Mouse (Mus musculus) heart, embryonic 14.5 days (tissue): ENCODE measurements around the gene Usp34. TPM values are rescaled to one million over a fixed set of nuclear protein-coding genes. Genes with fewer than 3 reads are reported as not detected.

Source experiments
- ATAC-seq: fragments of 200-750 bp; cut with Nextera tagmentation; 2 replicates; pipeline ENCODE4 v1.8.0; 2017; ENCODE audit warnings: low read depth, moderate TSS enrichment; ENCODE audit not compliant: insufficient number of reproducible peaks, insufficient read depth, low FRiP score
- H3K27ac ChIP-seq, 2 experiments: fragments of 200-500 bp in 1 of 2; fragments of 300-500 bp in 1 of 2; sonication (generic) in 1 of 2; replicated peaks in 1 of 2; 2 replicates each; pipeline ENCODE4 v1.5.1; 2012 to 2014; ENCODE audit warnings: low read depth in 2 of 2, low read length in 2 of 2, control low read depth in 1 of 2, mild to moderate bottlenecking in 1 of 2, mixed read lengths in 1 of 2; ENCODE audit not compliant: control insufficient read depth in 1 of 2, insufficient read depth in 1 of 2
- H3K27me3 ChIP-seq: fragments of 300-500 bp; sonication (generic); 2 replicates; pipeline ENCODE4 v1.6.1; 2014; ENCODE audit warnings: mild to moderate bottlenecking, low read length, control low read depth; ENCODE audit not compliant: control insufficient read depth, insufficient read depth
- H3K36me3 ChIP-seq: fragments of 300-500 bp; sonication (generic); 2 replicates; pipeline ENCODE4 v1.6.1; 2014; ENCODE audit warnings: mild to moderate bottlenecking, control low read depth, low read length, mixed read lengths; ENCODE audit not compliant: control insufficient read depth, insufficient read depth
- H3K4me1 ChIP-seq, 2 experiments: fragments of 200-500 bp in 1 of 2; fragments of 300-500 bp in 1 of 2; sonication (generic) in 1 of 2; 2 replicates each; pipeline ENCODE4 v1.6.1; 2012 to 2014; ENCODE audit warnings: low read length in 2 of 2, control low read depth in 1 of 2, mixed read lengths in 1 of 2; ENCODE audit not compliant: control insufficient read depth in 2 of 2, insufficient read depth in 2 of 2
- H3K4me2 ChIP-seq: fragments of 300-500 bp; sonication (generic); 2 replicates; pipeline ENCODE4 v1.6.1; 2014; ENCODE audit warnings: mild to moderate bottlenecking, low read length
- H3K4me3 ChIP-seq, 2 experiments: fragments of 200-500 bp in 1 of 2; fragments of 300-500 bp in 1 of 2; sonication (generic) in 1 of 2; 2 replicates each; pipeline ENCODE4 v1.5.1; 2012 to 2014; ENCODE audit warnings: low read length in 2 of 2, mild to moderate bottlenecking in 2 of 2, control low read depth in 1 of 2, low read depth in 1 of 2, moderate library complexity in 1 of 2; ENCODE audit not compliant: control insufficient read depth in 1 of 2, insufficient read depth in 1 of 2
- H3K9ac ChIP-seq: fragments of 300-500 bp; sonication (generic); 2 replicates; pipeline ENCODE4 v1.6.1; 2014; ENCODE audit warnings: mild to moderate bottlenecking, low read length
- H3K9me3 ChIP-seq: fragments of 300-500 bp; sonication (generic); 2 replicates; pipeline ENCODE4 v1.6.1; 2016; ENCODE audit warnings: low read length, control low read depth; ENCODE audit not compliant: control insufficient read depth
- WGBS: fragments of 180-500 bp; shearing (Covaris S2); extraction: QIAGEN DNeasy Blood & Tissue Kit; methylation state at CpG from one replicate; pipeline ENCODE4 v1.1.7; 2014; 5-methylcytosine and 5-hydroxymethylcytosine counted together
- polyA plus RNA-seq: library from polyadenylated mRNA; unstranded; fragments of >200 nt; fragmentation: Nextera tagmentation; extraction: Ambion mirVana; gene quantifications from 2 replicates; pipeline ENCODE4 v1.2.1, GENCODE M21; 2014

Usp34 gene
- polyA plus RNA-seq, 1 experiment from 2014 or later: 23.3 TPM

DNA sequence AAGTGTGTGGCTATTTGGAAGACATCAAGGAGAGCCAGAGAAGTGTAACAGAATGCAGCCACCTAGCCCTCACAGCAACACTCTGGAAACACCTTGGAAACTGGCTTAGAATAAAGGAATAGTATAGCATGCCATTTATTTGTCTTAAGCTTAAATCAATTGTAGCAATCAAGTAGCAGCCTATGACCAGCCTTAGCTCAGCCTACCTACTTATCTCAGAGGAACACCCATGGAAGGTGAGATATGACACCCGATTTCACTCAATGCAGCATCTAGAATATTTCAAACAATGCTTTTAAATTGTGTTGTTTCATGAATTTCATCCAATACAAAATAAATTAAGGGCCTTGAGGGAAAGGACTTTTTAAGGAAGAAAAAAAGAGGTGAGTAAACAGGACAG is 183.3 kb downstream of the Usp34 start:
- Histone ChIP-seq H3K27ac (no peak overlapping the region), H3K9ac (no peak overlapping the region), H3K4me3 (no peak overlapping the region), H3K9me3 (no peaks in the 10 kb centered on the region), H3K4me1 (peaks cover 0 to 3% of the 10 kb centered on the region in 2 experiments; a peak in 1 of 4 replicates), H3K4me2 (no peak overlapping the region), H3K36me3 (peaks cover 96% of the 10 kb centered on the region), H3K27me3 (no peaks in the 10 kb centered on the region)
- WGBS: 72% methylated on average over 1 of the region's 1 CpGs
- ATAC-seq: no peak

DNA sequence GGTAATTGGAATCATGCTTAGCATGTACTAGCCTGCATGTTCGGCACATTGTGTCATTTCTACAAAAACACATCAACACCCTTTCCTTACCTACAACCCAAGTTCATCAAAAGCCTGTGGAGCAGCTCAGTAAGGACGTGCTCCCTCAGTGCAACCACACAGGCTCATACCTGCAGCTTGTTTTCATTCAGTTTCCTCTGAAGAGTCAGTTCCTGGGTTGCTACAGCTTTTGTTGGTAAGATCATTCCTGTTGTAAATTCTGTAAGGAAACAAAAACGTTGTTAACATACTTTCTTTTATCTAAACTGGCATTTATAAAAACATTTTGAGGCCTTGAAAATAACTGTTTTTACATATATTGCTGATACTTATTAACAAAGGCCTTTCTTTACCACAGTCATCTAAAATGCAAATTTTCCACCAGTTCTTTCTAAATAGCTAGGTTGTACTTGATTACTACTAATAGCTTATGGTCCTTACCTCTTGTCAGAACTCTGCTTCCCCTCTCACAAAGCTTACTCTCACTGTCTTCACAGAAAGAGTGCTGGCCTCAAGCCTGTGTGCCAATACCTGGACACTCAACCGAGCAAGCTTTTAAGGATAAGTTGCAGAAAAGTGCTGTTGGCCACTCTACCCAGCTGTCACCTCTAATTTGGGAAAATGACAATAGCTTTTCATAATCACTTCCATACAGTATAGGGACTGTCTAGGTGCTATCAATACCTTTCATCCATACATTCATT is 185.5 kb downstream of the Usp34 start:
- peaks cover 93% of the 10 kb centered on the region for H3K36me3 ChIP-seq
- no peak overlapping the region for H3K27ac ChIP-seq
- WGBS: 84% methylated on average over 4 of the region's 4 CpGs

DNA sequence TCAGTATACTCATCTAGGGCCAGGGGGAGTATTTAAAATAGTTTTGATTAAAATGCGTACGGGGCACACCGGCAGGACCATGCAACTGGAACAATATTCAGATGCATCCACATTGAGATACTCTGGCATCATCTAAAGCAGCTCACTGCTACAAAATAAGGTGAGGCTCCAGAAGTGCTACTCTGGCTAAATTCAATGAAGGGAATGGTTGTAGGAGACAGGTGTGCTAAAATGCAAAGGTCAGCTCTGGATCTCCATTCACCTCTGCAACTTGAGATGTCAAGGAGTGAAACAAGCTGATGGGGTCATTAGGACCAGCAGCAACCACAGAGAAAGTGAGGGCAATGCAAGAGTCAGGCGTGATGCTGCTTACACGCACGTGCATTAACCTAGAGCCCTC is 188.5 kb downstream of the Usp34 start:
- Histone ChIP-seq H3K9ac (no peak overlapping the region), H3K27me3 (no peaks in the 10 kb centered on the region), H3K4me1 (peaks cover 5 to 18% of the 10 kb centered on the region in 2 experiments), H3K4me2 (no peak overlapping the region), H3K4me3 (no peak overlapping the region), H3K9me3 (no peaks in the 10 kb centered on the region), H3K36me3 (peaks cover 63% of the 10 kb centered on the region), H3K27ac (no peak overlapping the region)
- ATAC-seq: no peak
- 93% methylated on average over 6 of the region's 6 CpGs for WGBS

More for the DNA sequence above, 185.5 kb downstream of the Usp34 start:
- H3K9me3 ChIP-seq: no peaks in the 10 kb centered on the region
- no peak overlapping the region for H3K4me3 ChIP-seq
- no peaks in the 10 kb centered on the region for H3K27me3 ChIP-seq
- no peak for ATAC-seq
- H3K4me1 ChIP-seq: peaks cover 5 to 18% of the 10 kb centered on the region in 2 experiments
- no peak overlapping the region for H3K9ac ChIP-seq
- no peak overlapping the region for H3K4me2 ChIP-seq

DNA sequence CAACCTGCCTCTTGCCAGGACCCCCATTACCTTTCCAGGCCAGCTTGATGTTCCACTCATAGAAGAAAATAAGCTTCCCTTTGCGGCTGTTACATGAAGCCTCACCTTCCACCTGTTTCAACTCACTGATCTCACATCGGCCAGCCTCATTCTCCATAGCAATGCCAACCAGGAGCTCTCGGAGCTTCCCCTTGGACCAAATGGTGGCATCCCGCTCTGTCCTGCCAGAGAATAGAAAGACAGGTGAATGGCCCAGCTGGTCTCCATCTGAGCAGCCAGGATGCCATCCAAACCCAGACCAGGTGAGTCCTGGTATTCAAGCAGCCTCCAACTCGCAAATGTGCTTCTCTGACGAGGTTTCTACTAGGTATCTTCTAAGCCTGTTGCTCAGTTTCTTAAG is 190.0 kb downstream of the Usp34 start:
- H3K36me3 ChIP-seq: peaks cover 49% of the 10 kb centered on the region
- peaks cover 5 to 18% of the 10 kb centered on the region in 2 experiments for H3K4me1 ChIP-seq
- peak overlapping the region; percentile 76 to 92 for H3K4me3 ChIP-seq
- 61% methylated on average over 6 of the region's 6 CpGs for WGBS
- peak overlapping the region; percentile 87 for H3K4me2 ChIP-seq
- ATAC-seq: no peak
- no peaks in the 10 kb centered on the region for H3K27me3 ChIP-seq
- peak overlapping the region in 1 of 2 experiments; percentile 98; a peak in 2 of 4 replicates for H3K27ac ChIP-seq
- no peaks in the 10 kb centered on the region for H3K9me3 ChIP-seq
- peak overlapping the region; percentile 98 for H3K9ac ChIP-seq

DNA sequence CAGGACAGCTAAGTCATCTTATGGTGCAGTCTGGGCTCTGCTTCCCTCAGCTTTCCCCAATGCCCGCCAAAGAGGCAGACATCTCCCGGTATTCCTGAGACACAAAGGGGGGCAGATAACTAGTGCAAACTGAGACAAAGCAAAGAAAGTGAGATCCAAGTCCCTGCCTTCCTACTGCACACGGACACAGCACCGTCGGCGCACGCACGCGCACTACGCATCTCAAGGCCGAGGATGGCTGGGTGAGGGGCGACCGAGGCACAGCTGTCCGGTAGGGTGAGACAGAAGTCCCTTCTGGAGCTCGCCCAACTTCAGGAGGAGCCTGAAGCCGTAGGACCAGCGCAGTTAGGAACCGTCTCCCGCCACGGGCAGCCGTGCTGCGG is 190.6 kb downstream of the Usp34 start:
- Histone ChIP-seq H3K4me2 (peak overlapping the region; percentile 87), H3K4me1 (peaks cover 5 to 18% of the 10 kb centered on the region in 2 experiments), H3K4me3 (peak overlapping the region; percentile 76 to 92), H3K9ac (peak overlapping the region; percentile 98), H3K27ac (peak overlapping the region; percentile 86 to 98), H3K36me3 (peaks cover 42% of the 10 kb centered on the region), H3K27me3 (no peaks in the 10 kb centered on the region), H3K9me3 (no peaks in the 10 kb centered on the region)
- WGBS: under 1% methylated on average over 22 of the region's 22 CpGs
- ATAC-seq: peak; percentile 79

DNA sequence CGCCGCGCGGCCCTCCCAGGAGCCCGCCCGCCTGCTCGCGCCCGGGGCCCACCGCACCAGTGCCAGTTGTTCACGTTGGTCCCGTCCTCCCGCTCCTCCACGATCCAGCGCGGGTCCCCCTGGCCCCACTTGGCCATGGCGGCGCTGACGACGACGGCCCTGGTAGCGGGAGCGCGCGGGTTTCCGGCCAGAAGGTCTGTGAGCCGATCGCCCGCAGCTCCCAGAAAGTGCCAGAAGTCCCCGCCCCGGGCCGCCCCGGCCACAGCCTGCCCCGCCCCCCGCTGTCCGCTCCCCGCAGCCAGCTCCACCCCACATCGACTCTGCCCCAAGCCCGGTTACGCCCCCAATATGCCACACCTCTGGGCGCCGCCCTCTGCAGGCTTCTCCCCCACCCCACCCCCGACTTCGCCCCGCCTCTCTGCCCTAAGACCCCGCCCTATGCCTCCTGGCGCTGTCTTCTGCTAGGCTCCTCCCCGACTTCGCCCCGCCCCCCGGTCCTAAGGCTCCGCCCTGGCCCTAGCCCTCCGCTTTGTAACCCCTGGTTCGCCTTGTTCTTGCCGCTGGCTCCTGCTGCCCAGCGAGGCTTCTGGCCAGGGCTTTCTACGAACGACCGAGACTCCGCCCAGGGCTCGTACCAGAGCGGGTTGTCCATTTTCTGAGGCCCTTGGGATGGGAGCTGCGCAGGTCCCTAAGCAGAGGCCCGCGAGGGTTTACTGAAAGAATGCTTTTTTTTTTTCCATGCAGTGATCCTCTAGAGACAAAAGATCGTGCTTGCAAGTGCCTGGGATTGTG is 191.2 kb downstream of the Usp34 start, which contains the start of gene Ahsa2:
Gene Ahsa2, minus strand, starts transcription at position 313 of the 792 bp plus-strand sequence.
- peak; percentile 97 for ATAC-seq
- Histone ChIP-seq H3K9ac (peak within 1 kb of the TSS; percentile 98), H3K4me3 (peak within 1 kb of the TSS; percentile 76 to 92), H3K4me1 (peaks cover 5 to 18% of the 10 kb centered on the region in 2 experiments), H3K9me3 (no peaks in the 10 kb centered on the region), H3K27me3 (no peaks in the 10 kb centered on the region), H3K27ac (peak within 1 kb of the TSS; percentile 86 to 98), H3K36me3 (peaks cover 36% of the 10 kb centered on the region), H3K4me2 (peak within 1 kb of the TSS; percentile 87)
- under 1% methylated on average over 54 of the region's 66 CpGs for WGBS

DNA sequence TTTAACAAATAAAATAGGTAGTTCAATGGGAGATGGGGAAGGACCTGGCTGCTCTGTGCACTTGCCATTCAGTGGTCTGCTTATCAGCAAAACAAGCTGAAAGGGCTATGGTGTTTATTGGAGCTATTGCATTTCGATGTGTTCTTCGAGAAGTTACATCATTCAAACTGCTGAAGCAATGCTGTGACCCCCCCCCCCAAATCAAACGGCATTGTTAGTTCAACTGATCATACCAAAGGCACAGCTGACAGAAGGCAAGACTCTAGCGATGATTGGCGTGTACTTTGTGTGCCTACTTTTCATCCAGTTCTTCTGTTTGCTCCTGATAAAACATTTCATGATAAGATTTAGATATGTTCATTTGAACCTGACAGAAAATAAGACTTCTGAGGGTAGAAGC is 191.9 kb downstream of the Usp34 start:
- peak overlapping the region in 1 of 2 experiments; percentile 56; a peak in 1 of 4 replicates for H3K27ac ChIP-seq
- no peaks in the 10 kb centered on the region for H3K9me3 ChIP-seq
- peak overlapping the region; percentile 87 for H3K4me2 ChIP-seq
- H3K4me1 ChIP-seq: peaks cover 5 to 18% of the 10 kb centered on the region in 2 experiments
- no peaks in the 10 kb centered on the region for H3K27me3 ChIP-seq
- peaks cover 29% of the 10 kb centered on the region for H3K36me3 ChIP-seq
- H3K4me3 ChIP-seq: peak overlapping the region in 1 of 2 experiments; percentile 92; a peak in 3 of 4 replicates
- no peak for ATAC-seq
- 50% methylated on average over 5 of the region's 5 CpGs for WGBS
- peak overlapping the region; percentile 56 for H3K9ac ChIP-seq
